Mouse (Mus musculus): ENCODE measurements at regions not wholly inside any gene's neighbourhood (a gene's known extent, or its start where the extent isn't known, plus 50 kb on each side); places are given as distances from the start of the nearest gene placed in this dataset.
A peak's percentile ranks its signal among the peaks of the same experiment; 100 is the strongest.

DNA sequence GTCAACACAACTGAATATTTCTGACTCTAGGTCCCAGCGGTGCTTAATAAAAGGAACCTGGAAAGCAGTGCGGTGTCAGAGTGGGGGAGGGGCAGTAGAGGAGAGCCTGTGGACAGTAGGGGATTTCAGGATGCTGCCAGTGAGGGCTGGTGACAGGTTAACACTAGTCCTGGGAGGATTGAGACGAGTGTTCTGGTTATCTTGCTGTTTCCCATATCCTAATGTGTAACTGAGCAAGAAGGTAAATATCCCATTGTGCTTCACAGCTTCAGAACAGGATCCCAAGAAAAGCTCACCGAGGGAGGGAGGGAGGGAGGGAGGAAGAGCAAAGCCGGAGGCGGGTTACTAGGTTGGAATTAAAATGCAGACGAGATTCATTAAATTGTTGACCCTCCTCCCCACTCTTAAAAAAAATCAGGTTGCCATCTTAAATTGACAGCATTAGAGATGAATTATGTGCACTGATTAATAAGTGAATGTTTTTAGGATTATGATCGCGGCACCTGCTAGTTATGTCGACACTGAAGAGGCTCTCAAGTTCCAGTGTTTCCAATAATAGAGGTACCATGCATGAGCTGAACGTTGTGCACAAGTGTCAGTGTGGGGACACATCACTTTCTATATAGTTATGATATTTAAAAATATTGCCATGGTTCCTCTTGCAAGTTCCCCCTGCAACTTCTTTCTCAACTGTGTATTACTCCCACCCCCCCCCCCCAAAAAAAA, 1053.3 kb downstream of the 5730522E02Rik start:
- DNase-seq (ENCODE audit: low read depth), result peak; percentile 70
- no peak for TF ChIP-seq CTCF (IDR thresholded peaks at IDR 0.05; ENCODE audit: borderline replicate concordance, extremely low read depth, insufficient read depth, insufficient read length)
- no peak for TF ChIP-seq POLR2A (IDR thresholded peaks at IDR 0.05; ENCODE audit: borderline replicate concordance, extremely low read depth, insufficient read depth, insufficient read length, poor library complexity, severe bottlenecking)

DNA sequence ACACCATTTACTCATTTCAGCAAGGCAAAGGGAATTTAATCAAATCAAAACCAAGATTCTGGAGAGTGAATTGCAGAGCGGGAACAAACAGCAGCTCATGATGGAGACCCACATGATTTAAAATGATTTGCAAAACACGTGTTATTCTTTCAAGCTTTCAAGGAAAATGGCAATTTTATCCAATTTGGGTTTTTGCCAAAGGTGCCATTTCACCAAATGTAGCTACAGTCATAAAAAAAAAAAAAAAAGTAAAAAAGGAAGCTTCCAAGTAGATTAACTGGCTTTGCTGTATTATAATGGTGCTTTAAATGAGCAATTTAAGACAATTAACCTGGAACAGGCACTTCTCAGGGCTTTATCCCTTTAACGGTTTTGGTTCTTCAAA, 1052.7 kb downstream of the 5730522E02Rik start:
- TF ChIP-seq POLR2A (IDR thresholded peaks at IDR 0.05; ENCODE audit: borderline replicate concordance, extremely low read depth, insufficient read depth, insufficient read length, poor library complexity, severe bottlenecking) (no peak), CTCF (IDR thresholded peaks at IDR 0.05; ENCODE audit: borderline replicate concordance, extremely low read depth, insufficient read depth, insufficient read length) (no peak)
- DNase-seq (ENCODE audit: low read depth), result peak; percentile 68

DNA sequence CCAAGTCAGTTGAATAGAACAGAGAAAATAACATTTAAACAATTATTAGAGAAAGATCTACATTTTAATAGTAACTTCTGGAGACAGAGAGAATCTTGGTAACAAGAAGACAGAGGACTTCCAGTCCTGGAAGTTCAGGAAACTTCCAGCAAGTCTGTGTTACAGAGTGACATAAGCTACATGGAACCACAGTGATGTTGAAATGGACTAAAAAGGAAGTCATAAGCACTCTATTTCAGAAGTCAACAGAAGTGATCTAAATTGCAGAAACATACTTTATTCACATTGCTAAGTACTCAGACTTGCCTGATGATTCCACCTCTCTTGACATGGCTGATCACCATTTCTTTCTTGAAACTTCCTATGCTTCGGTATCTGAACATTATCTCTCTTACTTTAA, 1051.7 kb downstream of the 5730522E02Rik start:
- TF ChIP-seq POLR2A (IDR thresholded peaks at IDR 0.05; ENCODE audit: borderline replicate concordance, extremely low read depth, insufficient read depth, insufficient read length, poor library complexity, severe bottlenecking) (no peak), CTCF (IDR thresholded peaks at IDR 0.05; ENCODE audit: borderline replicate concordance, extremely low read depth, insufficient read depth, insufficient read length) (no peak)

DNA sequence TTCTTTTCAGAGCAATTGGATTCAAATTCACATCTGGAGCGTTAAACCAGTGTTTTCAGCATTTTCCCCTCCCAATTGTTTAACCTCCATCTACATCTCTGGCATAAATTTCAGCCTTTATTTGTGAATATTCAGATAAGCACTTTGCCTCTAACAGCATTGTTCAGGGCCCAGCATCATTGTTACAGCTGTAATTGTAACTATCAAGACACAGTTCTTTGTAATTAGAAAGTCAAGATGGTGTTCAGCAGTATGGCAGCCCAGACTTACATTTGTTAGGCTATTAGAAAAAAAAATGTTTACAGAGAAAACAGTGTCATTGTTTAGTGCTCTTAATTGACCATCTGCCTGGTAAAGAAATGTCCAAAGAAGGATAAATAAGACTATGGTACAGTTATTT, 1042.6 kb downstream of the 5730522E02Rik start:
- TF ChIP-seq CTCF (IDR thresholded peaks at IDR 0.05; ENCODE audit: borderline replicate concordance, extremely low read depth, insufficient read depth, insufficient read length), result no peak
- no peak for TF ChIP-seq POLR2A (IDR thresholded peaks at IDR 0.05; ENCODE audit: borderline replicate concordance, extremely low read depth, insufficient read depth, insufficient read length, poor library complexity, severe bottlenecking)

More for the DNA sequence above, 1051.7 kb downstream of the 5730522E02Rik start:
- DNase-seq (ENCODE audit: low read depth), result no peak

DNA sequence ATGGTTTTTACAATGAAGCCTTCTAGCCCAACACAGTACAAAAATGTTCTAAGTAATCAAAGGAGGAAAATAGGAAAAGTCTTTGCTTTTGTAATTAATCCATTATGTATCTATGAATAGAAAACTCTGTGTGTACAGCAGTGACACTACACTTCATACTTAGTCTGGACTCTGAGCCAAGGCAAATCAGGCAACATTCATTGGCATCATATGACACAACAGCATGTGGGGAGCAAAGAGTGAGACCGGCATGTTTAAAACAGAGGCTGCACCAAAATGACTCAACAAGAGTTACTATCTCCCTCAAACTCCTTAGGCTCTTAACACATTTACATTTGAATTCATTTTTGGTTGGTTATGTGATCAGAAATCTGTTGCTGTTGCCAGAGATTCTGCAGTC, 1039.5 kb downstream of the 5730522E02Rik start:
- TF ChIP-seq POLR2A (IDR thresholded peaks at IDR 0.05; ENCODE audit: borderline replicate concordance, extremely low read depth, insufficient read depth, insufficient read length, poor library complexity, severe bottlenecking) (no peak), CTCF (IDR thresholded peaks at IDR 0.05; ENCODE audit: borderline replicate concordance, extremely low read depth, insufficient read depth, insufficient read length) (no peak)

More for the DNA sequence above, 1042.6 kb downstream of the 5730522E02Rik start:
- DNase-seq (ENCODE audit: low read depth), result peak; percentile 55

More for the DNA sequence above, 1039.5 kb downstream of the 5730522E02Rik start:
- DNase-seq (ENCODE audit: low read depth), result peak; percentile 37
